Mouse (Mus musculus) embryo, embryonic 11 days (tissue): Measurements from ENCODE around the gene Lce3d.

Experiments used
- DNase-seq: peaks from one replicate; pipeline ENCODE4 v3.0.0-alpha.2; 2015

Gene Lce3d

DNA sequence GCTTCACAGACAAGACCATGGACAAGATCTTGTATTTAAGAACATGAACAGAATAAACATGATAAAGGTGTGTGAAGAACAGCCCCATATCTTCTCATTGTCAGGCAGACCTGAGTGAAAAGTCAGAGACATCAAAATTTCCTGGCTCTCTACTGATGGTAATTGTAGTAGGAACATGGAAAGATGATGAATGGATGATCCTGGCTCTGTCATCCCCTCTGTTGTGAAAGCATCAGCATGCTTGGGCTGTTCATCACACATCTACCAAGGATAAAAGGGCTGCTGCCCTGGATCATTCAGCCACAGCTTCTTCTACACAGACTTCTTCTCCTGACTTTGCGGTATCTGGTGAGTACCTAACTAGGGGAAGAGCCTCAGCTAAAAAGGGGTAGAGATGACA, at the start of gene Lce3d:
Lce3d (plus strand) TSS at position 301 of the 400 bp plus-strand sequence.
- no peak for DNase-seq

DNA sequence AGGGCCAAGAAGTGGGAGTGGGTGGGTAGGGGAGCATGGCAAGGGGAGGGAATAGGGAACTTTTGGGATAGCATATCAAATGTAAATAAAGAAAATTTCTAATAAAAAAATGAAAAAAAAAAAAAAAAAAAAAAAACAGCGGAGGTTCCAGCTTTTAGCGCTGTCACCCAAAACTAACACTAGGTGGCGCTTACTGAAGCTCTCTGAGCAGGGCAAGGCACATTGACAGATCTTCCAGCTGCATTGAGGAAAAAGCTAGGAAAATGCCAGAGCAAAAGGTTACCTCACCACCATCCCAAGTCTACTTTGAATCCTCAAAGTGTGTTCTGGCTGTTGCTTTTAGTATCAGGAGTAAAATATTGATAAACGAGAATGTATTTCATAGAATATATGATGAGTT, 49.6 kb upstream of the Lce3d start:
- DNase-seq: peak; percentile 73

GRCm38 (mm10) chr3:92920364-92920763, 36.8 kb upstream of the Lce3d start:
- DNase-seq: peak; percentile 51

DNA sequence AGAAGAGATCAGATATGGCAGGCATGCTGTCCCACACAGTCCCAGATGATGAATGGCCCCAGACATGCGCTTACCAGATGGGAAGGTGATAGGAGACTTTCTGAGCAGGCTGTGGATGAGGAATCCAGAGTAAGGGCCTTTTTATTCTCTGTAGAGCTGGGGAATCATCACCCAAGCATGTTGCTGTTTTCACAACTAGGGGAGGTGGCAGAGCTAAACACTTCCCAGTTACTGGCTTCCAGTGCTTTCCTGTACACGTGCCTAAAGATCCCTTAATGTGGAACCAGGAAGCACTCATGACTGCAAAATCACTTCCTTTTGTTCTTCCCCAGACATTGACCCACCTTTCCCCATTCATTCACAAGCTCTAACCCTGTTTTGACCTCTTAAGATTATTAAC, 31.1 kb upstream of the Lce3d start, which contains the start of gene Lce3a:
Lce3a (minus strand) TSS at position 101 of the 400 bp plus-strand sequence.
- DNase-seq: no peak

DNA sequence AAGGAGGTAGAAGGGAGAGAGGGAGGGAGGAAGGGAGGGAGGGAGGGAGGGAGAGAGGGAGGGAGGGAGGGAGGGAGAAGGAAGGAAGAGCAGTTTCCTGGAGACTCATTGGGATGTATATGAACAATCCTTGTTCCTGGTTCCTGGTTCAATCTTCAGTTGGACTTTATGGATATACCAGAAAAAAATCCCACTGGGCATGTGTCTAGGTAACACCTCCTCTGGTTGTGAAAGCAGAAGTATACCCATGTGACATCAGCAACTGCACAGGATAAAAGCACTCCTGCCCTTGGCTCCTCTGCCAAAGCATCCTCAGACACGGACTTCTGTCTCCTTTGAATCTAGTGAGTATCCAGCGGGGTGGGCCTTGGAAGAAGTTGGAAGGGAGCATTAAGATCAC, 24.5 kb upstream of the Lce3d start, which contains the start of gene Lce3b:
Lce3b (plus strand) TSS at position 301 of the 400 bp plus-strand sequence.
- no peak for DNase-seq

DNA sequence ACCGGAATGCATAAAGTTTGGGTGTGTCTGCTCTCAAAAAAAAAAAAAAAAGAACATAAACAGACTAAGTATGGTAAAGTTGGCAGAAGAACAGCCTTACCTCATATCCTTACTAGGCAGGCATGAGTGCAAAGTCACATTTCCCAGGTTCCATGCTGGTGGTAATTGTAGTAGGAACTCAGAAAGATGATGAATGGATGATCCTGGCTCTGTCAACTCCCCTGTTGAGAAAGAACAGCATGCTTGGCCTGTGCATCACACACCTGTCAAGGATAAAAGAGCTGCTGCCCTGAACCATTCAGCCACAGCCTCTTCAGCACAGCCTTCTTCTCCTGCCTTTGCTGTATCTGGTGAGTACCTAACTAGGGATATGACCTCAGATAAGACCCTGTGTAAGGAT, 13.0 kb upstream of the Lce3d start, which contains the start of gene Lce3c:
Lce3c (plus strand) TSS at position 301 of the 400 bp plus-strand sequence.
- no peak for DNase-seq

DNA sequence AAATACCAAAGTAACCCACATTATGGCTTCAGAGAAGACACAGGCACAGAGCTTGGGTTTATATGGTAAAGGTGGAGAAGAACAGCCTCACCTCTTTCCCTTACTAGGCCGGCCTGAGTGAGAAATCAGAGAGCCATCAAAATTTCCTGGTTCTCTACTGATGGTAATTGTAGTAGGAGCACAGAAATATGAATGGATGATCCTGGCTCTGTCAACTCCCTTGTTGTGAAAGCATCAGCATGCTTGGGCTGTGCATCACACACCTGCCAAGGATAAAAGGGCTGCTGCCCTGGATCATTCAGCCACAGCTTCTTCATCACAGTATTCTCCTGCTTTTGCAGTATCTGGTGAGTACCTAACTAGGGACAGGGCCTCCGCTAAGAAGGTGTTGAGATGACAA, 9.6 kb downstream of the Lce3d start, which contains the start of gene Lce3e:
Lce3e (plus strand) TSS at position 301 of the 400 bp plus-strand sequence.
- no peak for DNase-seq

DNA sequence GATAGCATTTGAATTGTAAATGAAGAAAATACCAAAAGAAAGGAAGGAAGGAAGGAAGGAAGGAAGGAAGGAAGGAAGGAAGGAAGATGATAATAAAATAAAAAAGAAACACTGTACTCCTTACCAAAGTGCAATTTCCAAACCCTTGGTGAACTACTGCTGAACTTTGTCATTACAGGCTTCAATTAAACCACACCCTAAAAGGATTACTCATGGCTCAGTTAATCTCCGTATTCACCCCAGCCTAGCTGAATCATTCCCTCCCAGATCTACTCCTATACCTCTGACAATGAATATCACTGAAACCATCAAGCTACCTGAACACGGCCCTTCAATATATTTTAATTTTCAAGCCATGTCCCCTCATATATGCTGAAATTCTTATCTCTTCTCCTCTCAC, 21.3 kb downstream of the Lce3d start:
- no peak for DNase-seq

- DNase-seq: no peak
Observed at GRCm38 (mm10) chr3:92991926-92992325, 34.7 kb downstream of the Lce3d start, which contains the start of gene Lce3f. Gene Lce3f (plus strand): TSS chr3:92992226.

- DNase-seq: peak; percentile 87
Observed at GRCm38 (mm10) chr3:92998691-92999090, 41.5 kb downstream of the Lce3d start.

GRCm38 (mm10) chr3:93000621-93001020, 43.4 kb downstream of the Lce3d start:
- no peak for DNase-seq

- DNase-seq: no peak
Observed at GRCm38 (mm10) chr3:93002843-93003242, 45.7 kb downstream of the Lce3d start.
